Mouse (Mus musculus) pancreas, adult 10 weeks (tissue): ENCODE results near the gene Wnk1. TPM values are rescaled to one million over a fixed set of nuclear protein-coding genes. Genes with fewer than 3 reads are reported as not detected.

Experiments used
- polyA plus RNA-seq: library from polyadenylated mRNA; stranded (reverse); fragments of 350-450 nt; fragmentation: Illumina TruSeq; extraction: RNeasy Lipid Tissue Mini Kit (QIAGEN cat#74804); gene quantifications from one replicate; pipeline ENCODE4 v1.2.3, GENCODE M21; 2015; ENCODE audit warnings: low read depth, low replicate concordance; ENCODE audit not compliant: insufficient read depth

Wnk1 gene
- polyA plus RNA-seq = 52.8 TPM

GRCm38 (mm10) chr6:120038366-120039255, at the start of gene Wnk1:
Gene Wnk1 (minus strand): TSS chr6:120038672.

GRCm38 (mm10) chr6:119902204-119903080, 136.0 kb downstream of the Wnk1 start, which contains the start of gene Rad52:
Gene Rad52 (plus strand): TSS chr6:119902698.

Other genes with a start within 250 kb of the Wnk1 start
- gene Erc1, start 190.5 kb downstream of the Wnk1 start, polyA plus RNA-seq = 3.0 TPM
- gene Rad52, start 136.0 kb downstream of the Wnk1 start, polyA plus RNA-seq = 5.6 TPM
- not detected for gene Ninj2, start 54.7 kb upstream of the Wnk1 start, polyA plus RNA-seq